Mouse (Mus musculus): ENCODE data around the gene Map3k1. TPM values are rescaled to one million over a fixed set of nuclear protein-coding genes. Genes with fewer than 3 reads are reported as not detected.

The Map3k1 gene
- polyA plus RNA-seq, 1 experiment from 2014 or later: 17.7 TPM

DNA sequence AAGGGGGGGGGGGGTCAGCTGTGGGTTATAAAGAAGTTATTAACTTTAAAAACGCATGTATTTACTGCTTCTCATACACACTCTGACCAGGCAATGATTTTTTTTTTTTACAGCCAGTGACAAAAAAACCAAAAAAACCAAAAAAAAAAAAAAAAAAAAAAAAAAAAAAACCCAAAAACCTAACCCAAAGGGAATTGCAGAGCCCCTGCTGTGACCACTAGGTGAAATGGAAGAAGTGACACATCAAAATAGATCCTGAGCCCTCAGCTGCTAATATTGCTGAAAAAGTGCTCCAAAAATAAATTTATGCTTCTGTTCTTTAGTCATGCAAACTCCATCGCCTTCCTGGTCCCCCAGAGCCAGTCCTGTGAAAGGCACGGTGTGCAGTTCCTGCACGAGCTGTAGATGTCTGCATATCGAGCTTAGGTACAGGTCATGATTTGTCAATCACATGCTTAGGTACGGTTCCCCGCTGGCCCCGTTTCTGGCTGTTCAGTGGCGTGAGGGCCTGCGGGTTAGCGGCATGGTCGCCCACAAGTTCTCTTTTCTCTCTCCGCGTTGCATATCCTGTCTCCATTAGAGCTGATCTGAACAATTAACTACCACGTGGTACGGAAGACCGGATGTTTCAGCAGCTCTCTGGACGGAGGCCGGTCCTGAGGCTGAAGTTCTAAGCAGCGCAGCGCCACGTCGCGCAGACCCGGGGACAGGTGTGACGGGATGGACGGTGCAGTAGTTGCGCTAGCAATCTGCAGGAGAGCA lies 60.3 kb downstream of the Map3k1 start:
- peaks cover 59% of the 10 kb centered on the region for H3K36me3 ChIP-seq (ENCODE audit: control insufficient read depth, insufficient read depth, low read length)
- DNase-seq (ENCODE audit: low spot score) (no peak), ATAC-seq (ENCODE audit: low read depth) (no peak)
- WGBS: 96% methylated on average over 28 of the region's 28 CpGs
- no peak overlapping the region for H3K4me2 ChIP-seq (ENCODE audit: low read depth, low read length)
- no peaks in the 10 kb centered on the region for H3K27me3 ChIP-seq (replicated peaks; ENCODE audit: control insufficient read depth, insufficient read depth, low read length)
- H3K27ac ChIP-seq (replicated peaks; ENCODE audit: low read depth, low read length): no peak overlapping the region
- H3K4me1 ChIP-seq (ENCODE audit: control insufficient read depth, insufficient read depth, low read length): no peaks in the 10 kb centered on the region
- H3K9me3 ChIP-seq (ENCODE audit: control insufficient read depth, low read length): no peaks in the 10 kb centered on the region
- no peak overlapping the region for H3K4me3 ChIP-seq (ENCODE audit: low read depth, low read length)
- H3K9ac ChIP-seq (ENCODE audit: low read depth, low read length): no peak overlapping the region

DNA sequence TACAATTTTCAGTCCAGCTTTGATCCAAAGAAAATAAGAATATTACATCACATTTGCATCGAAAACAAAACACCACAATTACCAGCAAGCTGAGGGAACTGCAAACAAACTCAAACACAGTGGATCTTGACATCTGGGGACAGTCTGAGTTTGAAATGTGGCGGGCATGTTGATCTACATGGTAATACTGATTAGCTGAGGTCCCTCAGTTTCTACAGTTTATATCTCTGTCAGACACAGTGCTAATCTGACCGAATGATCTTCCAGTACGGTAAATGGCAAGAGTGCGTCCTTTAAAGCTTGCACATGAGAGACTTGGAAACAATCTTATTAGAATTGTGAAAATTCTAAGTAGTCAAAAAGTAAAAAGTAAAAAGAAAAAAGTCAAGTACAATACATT lies 62.0 kb downstream of the Map3k1 start:
- Histone ChIP-seq H3K9me3 (ENCODE audit: control insufficient read depth, low read length) (no peaks in the 10 kb centered on the region), H3K27me3 (replicated peaks; ENCODE audit: control insufficient read depth, insufficient read depth, low read length) (no peaks in the 10 kb centered on the region), H3K27ac (replicated peaks; ENCODE audit: low read depth, low read length) (no peak overlapping the region), H3K9ac (ENCODE audit: low read depth, low read length) (no peak overlapping the region), H3K4me1 (ENCODE audit: control insufficient read depth, insufficient read depth, low read length) (no peaks in the 10 kb centered on the region), H3K4me3 (ENCODE audit: low read depth, low read length) (no peak overlapping the region), H3K4me2 (ENCODE audit: low read depth, low read length) (no peak overlapping the region), H3K36me3 (ENCODE audit: control insufficient read depth, insufficient read depth, low read length) (peaks cover 42% of the 10 kb centered on the region)
- WGBS: 93% methylated on average over 5 of the region's 5 CpGs
- DNase-seq (ENCODE audit: low spot score) (no peak), ATAC-seq (ENCODE audit: low read depth) (no peak)

- no peak overlapping the region for H3K4me3 ChIP-seq (ENCODE audit: low read depth, low read length)
- no peaks in the 10 kb centered on the region for H3K27me3 ChIP-seq (replicated peaks; ENCODE audit: control insufficient read depth, insufficient read depth, low read length)
- ATAC-seq (ENCODE audit: low read depth) (0 out of 2 replicates have a peak, but pooled peaks have one; percentile 18), DNase-seq (ENCODE audit: low spot score) (no peak)
- H3K9me3 ChIP-seq (ENCODE audit: control insufficient read depth, low read length): no peaks in the 10 kb centered on the region
- H3K4me1 ChIP-seq (ENCODE audit: control insufficient read depth, insufficient read depth, low read length): no peaks in the 10 kb centered on the region
- no peak overlapping the region for H3K9ac ChIP-seq (ENCODE audit: low read depth, low read length)
- peaks cover 26% of the 10 kb centered on the region for H3K36me3 ChIP-seq (ENCODE audit: control insufficient read depth, insufficient read depth, low read length)
- no peak overlapping the region for H3K4me2 ChIP-seq (ENCODE audit: low read depth, low read length)
- H3K27ac ChIP-seq (replicated peaks; ENCODE audit: low read depth, low read length): no peak overlapping the region
- WGBS: 71% methylated on average over 7 of the region's 7 CpGs
Measured at GRCm38 (mm10) chr13:111745216-111745615, 63.6 kb downstream of the Map3k1 start.

GRCm38 (mm10) chr13:111744233-111745000 lies 64.4 kb downstream of the Map3k1 start:
- no peak for ATAC-seq (ENCODE audit: low read depth)
- Histone ChIP-seq H3K4me1 (ENCODE audit: control insufficient read depth, insufficient read depth, low read length) (no peaks in the 10 kb centered on the region), H3K36me3 (ENCODE audit: control insufficient read depth, insufficient read depth, low read length) (peaks cover 18% of the 10 kb centered on the region), H3K4me2 (ENCODE audit: low read depth, low read length) (no peak overlapping the region), H3K9me3 (ENCODE audit: control insufficient read depth, low read length) (no peaks in the 10 kb centered on the region), H3K4me3 (ENCODE audit: low read depth, low read length) (no peak overlapping the region), H3K9ac (ENCODE audit: low read depth, low read length) (no peak overlapping the region), H3K27me3 (replicated peaks; ENCODE audit: control insufficient read depth, insufficient read depth, low read length) (no peaks in the 10 kb centered on the region), H3K27ac (replicated peaks; ENCODE audit: low read depth, low read length) (no peak overlapping the region)
- no peak for DNase-seq (ENCODE audit: low spot score)
- 73% methylated on average over 6 of the region's 6 CpGs for WGBS

- no peak for ATAC-seq (ENCODE audit: low read depth)
- peak; percentile 86 for DNase-seq (ENCODE audit: low spot score)
- H3K9ac ChIP-seq (ENCODE audit: low read depth, low read length): no peak overlapping the region
Measured at GRCm38 (mm10) chr13:111741991-111742615, 66.7 kb downstream of the Map3k1 start.

DNA sequence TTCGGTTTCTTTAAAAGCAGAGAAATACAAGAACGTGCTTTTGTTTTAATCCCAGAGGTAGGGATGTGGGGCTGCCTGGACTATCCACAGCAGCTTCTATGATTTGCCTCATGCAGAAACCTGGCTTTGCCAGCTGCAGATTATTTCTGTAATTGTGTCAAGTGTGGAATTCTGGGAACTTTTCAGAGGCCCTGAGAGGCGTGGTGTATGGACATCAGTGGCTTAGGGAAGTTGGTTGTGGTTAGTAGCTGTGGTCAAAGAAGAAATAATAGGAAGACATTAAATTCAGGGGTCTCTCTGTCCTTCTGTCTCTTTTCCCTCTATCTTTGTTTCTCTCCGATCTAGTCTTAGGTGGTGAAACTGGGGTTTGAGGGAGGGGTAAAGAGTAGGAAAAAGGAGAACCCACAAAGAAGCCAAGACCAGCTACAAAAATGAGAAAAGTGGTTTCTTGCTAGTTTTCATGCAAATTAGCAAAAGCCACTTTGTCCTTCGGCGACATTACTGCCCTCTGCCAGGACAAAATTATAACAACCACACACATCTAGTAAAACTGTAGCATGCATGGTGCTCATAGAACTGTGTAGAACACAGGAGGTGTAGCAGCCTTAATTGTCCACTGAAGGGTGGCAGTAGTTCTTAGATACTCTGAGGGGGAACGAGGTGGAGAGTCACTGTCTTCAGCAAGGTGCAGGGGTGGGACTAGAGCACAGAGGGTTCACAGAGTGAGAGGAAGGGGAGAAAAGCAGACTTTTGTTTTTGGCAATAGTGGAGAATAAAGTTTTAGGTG lies 67.4 kb downstream of the Map3k1 start:
- DNase-seq (ENCODE audit: low spot score): no peak

More at GRCm38 (mm10) chr13:111741991-111742615, 66.7 kb downstream of the Map3k1 start:
- H3K4me1 ChIP-seq (ENCODE audit: control insufficient read depth, insufficient read depth, low read length): no peaks in the 10 kb centered on the region
- H3K27ac ChIP-seq (replicated peaks; ENCODE audit: low read depth, low read length): no peak overlapping the region
- 0 out of 2 replicates have a peak, but pooled peaks cover 4% of the 10 kb centered on the region for H3K9me3 ChIP-seq (ENCODE audit: control insufficient read depth, low read length)
- H3K4me2 ChIP-seq (ENCODE audit: low read depth, low read length): no peak overlapping the region
- no peaks in the 10 kb centered on the region for H3K27me3 ChIP-seq (replicated peaks; ENCODE audit: control insufficient read depth, insufficient read depth, low read length)
- no peaks in the 10 kb centered on the region for H3K36me3 ChIP-seq (ENCODE audit: control insufficient read depth, insufficient read depth, low read length)
- no peak overlapping the region for H3K4me3 ChIP-seq (ENCODE audit: low read depth, low read length)
- WGBS: 50% methylated on average over 6 of the region's 6 CpGs

GRCm38 (mm10) chr13:111726898-111727297 lies 81.9 kb downstream of the Map3k1 start:
- ATAC-seq (ENCODE audit: low read depth) (no peak), DNase-seq (ENCODE audit: low spot score) (no peak)
- WGBS: 90% methylated on average over 5 of the region's 5 CpGs
- H3K9me3 ChIP-seq (ENCODE audit: control insufficient read depth, low read length): peaks cover 8% of the 10 kb centered on the region
- no peak overlapping the region for H3K4me2 ChIP-seq (ENCODE audit: low read depth, low read length)
- no peak overlapping the region for H3K27ac ChIP-seq (replicated peaks; ENCODE audit: low read depth, low read length)
- no peaks in the 10 kb centered on the region for H3K27me3 ChIP-seq (replicated peaks; ENCODE audit: control insufficient read depth, insufficient read depth, low read length)
- H3K4me3 ChIP-seq (ENCODE audit: low read depth, low read length): no peak overlapping the region
- peaks cover 7% of the 10 kb centered on the region; the same call in 1 of the 2 replicates for H3K4me1 ChIP-seq (ENCODE audit: control insufficient read depth, insufficient read depth, low read length)
- no peak overlapping the region for H3K9ac ChIP-seq (ENCODE audit: low read depth, low read length)
- H3K36me3 ChIP-seq (ENCODE audit: control insufficient read depth, insufficient read depth, low read length): no peaks in the 10 kb centered on the region

More for the DNA sequence above, 67.4 kb downstream of the Map3k1 start:
- Histone ChIP-seq H3K4me2 (ENCODE audit: low read depth, low read length) (no peak overlapping the region), H3K4me1 (ENCODE audit: control insufficient read depth, insufficient read depth, low read length) (no peaks in the 10 kb centered on the region), H3K9me3 (ENCODE audit: control insufficient read depth, low read length) (0 out of 2 replicates have a peak, but pooled peaks cover 4% of the 10 kb centered on the region), H3K36me3 (ENCODE audit: control insufficient read depth, insufficient read depth, low read length) (no peaks in the 10 kb centered on the region), H3K27ac (replicated peaks; ENCODE audit: low read depth, low read length) (no peak overlapping the region), H3K9ac (ENCODE audit: low read depth, low read length) (no peak overlapping the region), H3K4me3 (ENCODE audit: low read depth, low read length) (no peak overlapping the region), H3K27me3 (replicated peaks; ENCODE audit: control insufficient read depth, insufficient read depth, low read length) (no peaks in the 10 kb centered on the region)
- ATAC-seq (ENCODE audit: low read depth): no peak
- 72% methylated on average over 7 of the region's 7 CpGs for WGBS
